Mouse (Mus musculus) heart, adult 2 months (tissue): ENCODE measurements around the gene Krtap1-3.

ENCODE experiments used
- CTCF ChIP-seq: fragments of 200-600 bp; IDR thresholded peaks from 2 replicates; pipeline ENCODE4 v1.8.1; 2022; ENCODE audit warnings: antibody characterized with exemption, mild to moderate bottlenecking, moderate library complexity
- EP300 ChIP-seq: fragments of 200-500 bp; IDR thresholded peaks from 2 replicates; pipeline ENCODE4 v1.6.1; 2011; ENCODE audit warnings: low read depth, low read length, control low read depth; ENCODE audit not compliant: insufficient read depth
- POLR2A ChIP-seq: fragments of 200-500 bp; IDR thresholded peaks from 2 replicates; pipeline ENCODE4 v1.6.1; 2011; ENCODE audit warnings: mild to moderate bottlenecking, low read depth, low read length, control low read depth; ENCODE audit not compliant: insufficient read depth

DNA sequence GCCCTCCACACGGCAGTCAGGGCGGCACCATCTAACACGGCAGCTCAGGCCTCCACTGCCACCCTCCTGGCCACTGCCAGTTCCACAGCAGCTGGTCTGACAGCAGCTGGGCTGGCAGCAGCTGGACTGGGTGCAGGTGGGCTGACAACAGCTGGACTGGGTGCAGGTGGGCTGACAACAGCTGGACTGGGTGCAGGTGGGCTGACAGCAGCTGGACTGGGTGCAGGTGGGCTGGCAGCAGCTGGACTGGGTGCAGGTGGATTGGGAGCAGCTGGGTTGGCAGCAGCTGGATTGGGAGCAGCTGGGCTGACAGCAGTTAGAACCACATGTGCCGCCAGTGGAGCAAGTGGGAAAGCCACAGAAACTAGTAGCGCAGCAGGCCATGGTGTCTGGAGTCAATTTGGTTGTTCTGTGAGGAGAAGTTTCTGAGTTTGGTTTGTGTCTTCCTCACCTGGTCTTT is 7.9 kb downstream of the Krtap1-3 start, which contains the start of gene Krtap1-4:
- TF ChIP-seq POLR2A (no peak), CTCF (no peak), EP300 (no peak)
